Mouse (Mus musculus) mouse embryonic stem cell (cell line): ENCODE data around the gene Zfp618.

Experiments
- in situ Hi-C, 2 experiments: fragments of 300-500 bp; cut with MboI; formaldehyde crosslinking; loops; 1 replicate in 1 of 2; 3 replicates in 1 of 2; pipeline ENCODE4 v1.14.3; 2019 to 2020; ENCODE audit warnings: low sequenced_read_pairs in 2 of 2, low pct_unique_long_range_greater_than_20kb in 1 of 2, mixed read lengths in 1 of 2; ENCODE audit not compliant: unreplicated experiment in 1 of 2

Gene Zfp618

DNA sequence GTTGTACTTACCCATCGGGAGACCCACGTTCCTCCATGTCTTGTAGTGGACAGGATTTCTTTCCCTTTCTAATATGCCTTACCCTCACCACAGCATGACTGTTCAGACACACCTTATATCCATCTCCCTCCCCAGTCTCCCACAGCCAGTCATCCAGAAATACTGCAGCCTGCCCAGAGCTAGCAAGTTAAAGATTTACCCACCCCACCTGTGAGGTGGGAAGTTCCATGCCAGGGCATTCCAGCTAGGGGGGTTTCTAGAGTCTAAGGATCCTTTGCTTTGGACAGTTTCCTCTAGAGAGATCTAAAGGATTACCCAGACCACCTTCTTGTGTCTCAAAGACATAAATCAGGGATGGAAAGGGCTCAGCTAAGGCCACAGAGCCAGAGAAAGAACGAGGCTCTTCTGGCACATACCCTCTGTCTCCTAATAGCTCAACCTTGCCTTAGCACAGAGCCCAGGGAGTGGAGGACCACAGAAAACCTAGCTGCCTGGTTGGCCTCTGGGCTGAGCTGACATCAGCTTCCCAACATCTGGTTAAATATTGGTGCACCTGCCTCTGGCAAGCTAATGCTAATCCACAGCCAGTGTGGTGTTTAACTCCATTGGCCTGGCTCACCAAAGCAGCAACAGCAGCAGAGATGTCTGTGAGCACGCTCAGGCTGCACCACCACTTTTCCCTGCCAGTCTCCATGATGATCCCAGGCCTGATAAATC lies 206.8 kb downstream of the Zfp618 start, which contains the start of gene Kif12:
TSS of gene Kif12 (minus strand) at position 163 of the 717 bp plus-strand sequence.
- in situ Hi-C loops: no loop called here

DNA sequence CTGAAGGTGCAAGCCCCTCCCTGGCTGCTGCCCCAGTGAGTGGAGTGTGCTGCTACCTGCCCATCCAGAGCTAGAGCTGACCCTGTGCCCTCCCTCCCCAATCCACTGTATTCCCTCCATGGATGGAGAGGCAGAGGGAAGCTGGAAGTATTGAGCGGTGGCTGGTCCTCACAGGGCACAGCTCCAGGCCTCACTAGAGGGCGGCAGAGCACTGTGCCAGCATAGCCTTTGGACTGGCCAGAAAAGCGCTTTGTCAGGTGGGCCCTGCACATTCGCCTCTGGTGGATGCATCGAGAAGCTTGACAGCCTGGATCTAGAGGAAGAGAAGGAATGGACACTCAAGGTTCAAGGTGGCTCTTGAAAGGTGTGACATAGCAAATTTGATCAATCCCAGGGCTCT lies 216.2 kb downstream of the Zfp618 start:
- in situ Hi-C loops: no loop called here

- in situ Hi-C loops: no loop called here
Observed at GRCm38 (mm10) chr4:63186281-63186870, 221.0 kb downstream of the Zfp618 start.
